Mouse (Mus musculus): Measurements from ENCODE around the gene Atp5g3.
"Not testable (repeated sequence)": the region's sequence is repeated elsewhere in the genome, so short reads cannot be mapped to it uniquely, and the experiment has no call there.

Gene Atp5g3

GRCm38 (mm10) chr2:73911175-73911700, at the start of gene Atp5g3:
TSS of gene Atp5g3 (minus strand) at chr2:73911326.
- DNase-seq, result peak; percentile 92 to 95

- peak in 1 of 2 experiments; percentile 18 for DNase-seq
Observed at GRCm38 (mm10) chr2:73958342-73958741, 47.2 kb upstream of the Atp5g3 start.

GRCm38 (mm10) chr2:73953612-73954011, 42.5 kb upstream of the Atp5g3 start:
- DNase-seq, result no peak

- DNase-seq, result no peak
Observed at GRCm38 (mm10) chr2:73952597-73953219, 41.6 kb upstream of the Atp5g3 start.

- no peak for DNase-seq
Observed at GRCm38 (mm10) chr2:73947360-73947759, 36.2 kb upstream of the Atp5g3 start.

GRCm38 (mm10) chr2:73943735-73944134, 32.6 kb upstream of the Atp5g3 start:
- no peak for DNase-seq

GRCm38 (mm10) chr2:73942844-73943243, 31.7 kb upstream of the Atp5g3 start:
- DNase-seq, result no peak

- DNase-seq, result no peak
Observed at GRCm38 (mm10) chr2:73941281-73941680, 30.2 kb upstream of the Atp5g3 start.

- DNase-seq, result no peak
Observed at GRCm38 (mm10) chr2:73940471-73940870, 29.3 kb upstream of the Atp5g3 start.

- no peak for DNase-seq
Observed at GRCm38 (mm10) chr2:73938896-73939295, 27.8 kb upstream of the Atp5g3 start.

GRCm38 (mm10) chr2:73932676-73933313, 21.7 kb upstream of the Atp5g3 start:
- DNase-seq, result peak; percentile 99

- DNase-seq, result no peak
Observed at GRCm38 (mm10) chr2:73927711-73928110, 16.6 kb upstream of the Atp5g3 start.

- peak in 1 of 2 experiments; percentile 38 for DNase-seq
Observed at GRCm38 (mm10) chr2:73925539-73925938, 14.4 kb upstream of the Atp5g3 start.

GRCm38 (mm10) chr2:73925089-73925488, 14.0 kb upstream of the Atp5g3 start:
- peak; percentile 98 to 99 for DNase-seq

GRCm38 (mm10) chr2:73919642-73920041, 8.5 kb upstream of the Atp5g3 start:
- DNase-seq, result no peak

- DNase-seq, result no peak
Observed at GRCm38 (mm10) chr2:73912264-73912663, 1.1 kb upstream of the Atp5g3 start.

- DNase-seq, result peak; percentile 70 to 80
Observed at GRCm38 (mm10) chr2:73910571-73911174, 453 bp downstream of the Atp5g3 start.

GRCm38 (mm10) chr2:73909116-73909515, 2.0 kb downstream of the Atp5g3 start:
- DNase-seq, result no peak

- not testable (repeated sequence) for DNase-seq
Observed at GRCm38 (mm10) chr2:73904679-73905078, 6.4 kb downstream of the Atp5g3 start.

GRCm38 (mm10) chr2:73903536-73903935, 7.6 kb downstream of the Atp5g3 start:
- DNase-seq, result no peak

GRCm38 (mm10) chr2:73902328-73902727, 8.8 kb downstream of the Atp5g3 start:
- DNase-seq, result not testable (repeated sequence)

GRCm38 (mm10) chr2:73901169-73901568, 10.0 kb downstream of the Atp5g3 start:
- no peak for DNase-seq

GRCm38 (mm10) chr2:73900364-73900763, 10.8 kb downstream of the Atp5g3 start:
- DNase-seq, result no peak

GRCm38 (mm10) chr2:73896919-73897318, 14.2 kb downstream of the Atp5g3 start:
- DNase-seq, result not testable (repeated sequence)

Data from cerebellum, postnatal 14 days (tissue).